Mouse (Mus musculus) limb, embryonic 10.5 days (tissue): ENCODE results near the gene 4930432K21Rik. TPM values are rescaled to one million over a fixed set of nuclear protein-coding genes. Genes with fewer than 3 reads are reported as not detected.

Experiments used
- DNase-seq: peaks from one replicate; pipeline ENCODE4 v3.0.0-alpha.2; 2017; ENCODE audit warnings: low spot score
- H3K27ac ChIP-seq: fragments of 300-500 bp; sonication (generic); 2 replicates; pipeline ENCODE4 v1.5.1; 2016; ENCODE audit warnings: mild to moderate bottlenecking
- H3K27me3 ChIP-seq: fragments of 300-500 bp; sonication (generic); 2 replicates; pipeline ENCODE4 v1.6.1; 2016; ENCODE audit warnings: low read depth, mild to moderate bottlenecking; ENCODE audit not compliant: poor library complexity, severe bottlenecking
- H3K36me3 ChIP-seq: fragments of 300-500 bp; sonication (generic); 2 replicates; pipeline ENCODE4 v1.6.1; 2016; ENCODE audit warnings: mild to moderate bottlenecking, moderate library complexity
- H3K4me1 ChIP-seq: fragments of 300-500 bp; sonication (generic); 2 replicates; pipeline ENCODE4 v1.6.1; 2016
- H3K4me3 ChIP-seq: fragments of 300-500 bp; sonication (generic); 2 replicates; pipeline ENCODE4 v1.5.1; 2016; ENCODE audit warnings: mild to moderate bottlenecking, moderate library complexity
- H3K9me3 ChIP-seq: fragments of 300-500 bp; sonication (generic); replicated peaks from 2 replicates; pipeline ENCODE4 v1.6.1; 2016; ENCODE audit warnings: mild to moderate bottlenecking
- WGBS: fragments of 180-500 bp; shearing (Covaris S2); methylation state at CpG from one replicate; pipeline ENCODE4 v1.1.7; 2016; 5-methylcytosine and 5-hydroxymethylcytosine counted together
- polyA plus RNA-seq: library from polyadenylated mRNA; unstranded; fragments of >200 nt; fragmentation: Nextera tagmentation; extraction: Ambion mirVana; gene quantifications from 2 replicates; pipeline ENCODE4 v1.2.1, GENCODE M21; 2016

Gene 4930432K21Rik
- polyA plus RNA-seq, 1 experiment from 2014 or later = 2.3 TPM

- no peak overlapping the region for H3K4me3 ChIP-seq
- no peaks in the 10 kb centered on the region for H3K9me3 ChIP-seq
- DNase-seq = no peak
- peak overlapping the region; percentile 66; the same call in 1 of the 2 replicates for H3K27ac ChIP-seq
- H3K4me1 ChIP-seq = peaks cover 34% of the 10 kb centered on the region
- H3K36me3 ChIP-seq = peaks cover 9% of the 10 kb centered on the region
- H3K27me3 ChIP-seq = peaks cover 10% of the 10 kb centered on the region; the same call in 1 of the 2 replicates
- whole genome bisulfite sequencing = 71% methylated on average over 2 of the region's 2 CpGs
Observed at GRCm38 (mm10) chr8:84126742-84127141, 21.1 kb upstream of the 4930432K21Rik start.

- H3K4me3 ChIP-seq = no peak overlapping the region
- H3K36me3 ChIP-seq = peaks cover 15% of the 10 kb centered on the region
- no peak for DNase-seq
- H3K27me3 ChIP-seq = peaks cover 10% of the 10 kb centered on the region; the same call in 1 of the 2 replicates
- WGBS = 62% methylated on average over 17 of the region's 17 CpGs
- H3K9me3 ChIP-seq = no peaks in the 10 kb centered on the region
- peak overlapping the region; percentile 66 for H3K27ac ChIP-seq
- H3K4me1 ChIP-seq = peaks cover 34% of the 10 kb centered on the region
Observed at GRCm38 (mm10) chr8:84127202-84127901, 20.5 kb upstream of the 4930432K21Rik start.

- Histone ChIP-seq H3K9me3 (no peaks in the 10 kb centered on the region), H3K27ac (no peak overlapping the region), H3K27me3 (peaks cover 10% of the 10 kb centered on the region; the same call in 1 of the 2 replicates), H3K4me3 (no peak overlapping the region), H3K36me3 (peaks cover 24% of the 10 kb centered on the region), H3K4me1 (peaks cover 34% of the 10 kb centered on the region)
- 68% methylated on average over 8 of the region's 8 CpGs for WGBS
- no peak for DNase-seq
Observed at GRCm38 (mm10) chr8:84128277-84128676, 19.5 kb upstream of the 4930432K21Rik start.

- peak; percentile 43 for DNase-seq
- 42% methylated on average over 30 of the region's 30 CpGs for WGBS
- 0 out of 2 replicates have a peak overlapping the region, but pooled peaks have one; percentile 3 for H3K27ac ChIP-seq
Observed at GRCm38 (mm10) chr8:84130806-84131205, 17.0 kb upstream of the 4930432K21Rik start.

GRCm38 (mm10) chr8:84132225-84132624 lies 15.6 kb upstream of the 4930432K21Rik start:
- H3K36me3 ChIP-seq = peaks cover 64% of the 10 kb centered on the region
- peaks cover 16% of the 10 kb centered on the region for H3K4me1 ChIP-seq
- no peak for DNase-seq
- no peak overlapping the region for H3K27ac ChIP-seq
- 0 out of 2 replicates have a peak overlapping the region, but pooled peaks have one; percentile 6 for H3K4me3 ChIP-seq
- peaks cover 10% of the 10 kb centered on the region; the same call in 1 of the 2 replicates for H3K27me3 ChIP-seq
- no peaks in the 10 kb centered on the region for H3K9me3 ChIP-seq
- WGBS = 89% methylated on average over 8 of the region's 8 CpGs

More at GRCm38 (mm10) chr8:84130806-84131205, 17.0 kb upstream of the 4930432K21Rik start:
- peaks cover 50% of the 10 kb centered on the region for H3K36me3 ChIP-seq
- peaks cover 10% of the 10 kb centered on the region; the same call in 1 of the 2 replicates for H3K27me3 ChIP-seq
- H3K9me3 ChIP-seq = no peaks in the 10 kb centered on the region
- H3K4me3 ChIP-seq = no peak overlapping the region
- H3K4me1 ChIP-seq = peaks cover 28% of the 10 kb centered on the region

GRCm38 (mm10) chr8:84137848-84138247 lies 10.0 kb upstream of the 4930432K21Rik start:
- no peak overlapping the region for H3K27ac ChIP-seq
- H3K4me1 ChIP-seq = no peaks in the 10 kb centered on the region
- 92% methylated on average over 3 of the region's 3 CpGs for WGBS
- no peak overlapping the region for H3K4me3 ChIP-seq
- H3K9me3 ChIP-seq = no peaks in the 10 kb centered on the region
- H3K27me3 ChIP-seq = no peaks in the 10 kb centered on the region
- H3K36me3 ChIP-seq = peaks cover 99% of the 10 kb centered on the region
- no peak for DNase-seq

- H3K36me3 ChIP-seq = peaks cover 92% of the 10 kb centered on the region
- DNase-seq = no peak
Observed at GRCm38 (mm10) chr8:84140838-84141237, 7.0 kb upstream of the 4930432K21Rik start.

GRCm38 (mm10) chr8:84144636-84145245 lies 3.1 kb upstream of the 4930432K21Rik start:
- Histone ChIP-seq H3K27ac (no peak overlapping the region), H3K4me1 (peaks cover 24% of the 10 kb centered on the region), H3K27me3 (no peaks in the 10 kb centered on the region), H3K4me3 (no peak overlapping the region), H3K9me3 (no peaks in the 10 kb centered on the region), H3K36me3 (peaks cover 57% of the 10 kb centered on the region)
- DNase-seq = no peak
- 94% methylated on average over 8 of the region's 8 CpGs for WGBS

More at GRCm38 (mm10) chr8:84140838-84141237, 7.0 kb upstream of the 4930432K21Rik start:
- H3K4me1 ChIP-seq = no peaks in the 10 kb centered on the region
- H3K9me3 ChIP-seq = no peaks in the 10 kb centered on the region
- WGBS = 91% methylated on average over 4 of the region's 4 CpGs
- no peaks in the 10 kb centered on the region for H3K27me3 ChIP-seq
- H3K4me3 ChIP-seq = no peak overlapping the region
- no peak overlapping the region for H3K27ac ChIP-seq

- Histone ChIP-seq H3K4me1 (peaks cover 24% of the 10 kb centered on the region), H3K4me3 (peak overlapping the region; percentile 72), H3K27me3 (no peaks in the 10 kb centered on the region), H3K36me3 (peaks cover 32% of the 10 kb centered on the region), H3K9me3 (no peaks in the 10 kb centered on the region), H3K27ac (peak overlapping the region; percentile 89)
- no peak for DNase-seq
- 6% methylated on average over 14 of the region's 14 CpGs for WGBS
Observed at GRCm38 (mm10) chr8:84147324-84147766, 480 bp upstream of the 4930432K21Rik start.

GRCm38 (mm10) chr8:84148531-84148850 lies 666 bp downstream of the 4930432K21Rik start:
- 96% methylated on average over 5 of the region's 5 CpGs for WGBS
- Histone ChIP-seq H3K9me3 (no peaks in the 10 kb centered on the region), H3K4me1 (peaks cover 24% of the 10 kb centered on the region), H3K27ac (peak overlapping the region; percentile 89), H3K27me3 (no peaks in the 10 kb centered on the region), H3K36me3 (peaks cover 21% of the 10 kb centered on the region), H3K4me3 (peak overlapping the region; percentile 72)
- no peak for DNase-seq

- peaks cover 24% of the 10 kb centered on the region for H3K4me1 ChIP-seq
- no peaks in the 10 kb centered on the region for H3K27me3 ChIP-seq
- H3K9me3 ChIP-seq = no peaks in the 10 kb centered on the region
- H3K27ac ChIP-seq = no peak overlapping the region
- no peak overlapping the region for H3K4me3 ChIP-seq
- peaks cover 15% of the 10 kb centered on the region for H3K36me3 ChIP-seq
- DNase-seq = no peak
- WGBS = 67% methylated on average over 3 of the region's 3 CpGs
Observed at GRCm38 (mm10) chr8:84149181-84149580, 1.4 kb downstream of the 4930432K21Rik start.

- Histone ChIP-seq H3K4me3 (no peak overlapping the region), H3K36me3 (peaks cover 20% of the 10 kb centered on the region; the same call in 1 of the 2 replicates), H3K27me3 (no peaks in the 10 kb centered on the region), H3K27ac (no peak overlapping the region), H3K4me1 (no peaks in the 10 kb centered on the region), H3K9me3 (no peaks in the 10 kb centered on the region)
- 91% methylated on average over 4 of the region's 4 CpGs for WGBS
- no peak for DNase-seq
Observed at GRCm38 (mm10) chr8:84157620-84158019, 9.8 kb downstream of the 4930432K21Rik start.

- peaks cover 39% of the 10 kb centered on the region for H3K36me3 ChIP-seq
- no peak overlapping the region for H3K4me3 ChIP-seq
- 0 out of 2 replicates have a peak, but pooled peaks cover 3% of the 10 kb centered on the region for H3K4me1 ChIP-seq
- H3K9me3 ChIP-seq = no peaks in the 10 kb centered on the region
- H3K27ac ChIP-seq = no peak overlapping the region
- H3K27me3 ChIP-seq = no peaks in the 10 kb centered on the region
- 89% methylated on average over 2 of the region's 2 CpGs for WGBS
- DNase-seq = no peak
Observed at GRCm38 (mm10) chr8:84167696-84168095, 19.9 kb downstream of the 4930432K21Rik start.
